Mouse (Mus musculus) embryonic fibroblast, embryonic 13.5 days (primary cell): ENCODE measurements around the gene Cdkl3.

Source experiments
- CTCF ChIP-seq: IDR thresholded peaks from 2 replicates; pipeline ENCODE4 v1.5.1; 2011; ENCODE audit warnings: mild to moderate bottlenecking, control low read depth, low read length, moderate library complexity, borderline replicate concordance; ENCODE audit not compliant: insufficient read depth
- POLR2A ChIP-seq: IDR thresholded peaks from 2 replicates; pipeline ENCODE4 v1.6.1; 2011; ENCODE audit warnings: low read depth, mild to moderate bottlenecking, control low read depth, low read length, moderate library complexity

DNA sequence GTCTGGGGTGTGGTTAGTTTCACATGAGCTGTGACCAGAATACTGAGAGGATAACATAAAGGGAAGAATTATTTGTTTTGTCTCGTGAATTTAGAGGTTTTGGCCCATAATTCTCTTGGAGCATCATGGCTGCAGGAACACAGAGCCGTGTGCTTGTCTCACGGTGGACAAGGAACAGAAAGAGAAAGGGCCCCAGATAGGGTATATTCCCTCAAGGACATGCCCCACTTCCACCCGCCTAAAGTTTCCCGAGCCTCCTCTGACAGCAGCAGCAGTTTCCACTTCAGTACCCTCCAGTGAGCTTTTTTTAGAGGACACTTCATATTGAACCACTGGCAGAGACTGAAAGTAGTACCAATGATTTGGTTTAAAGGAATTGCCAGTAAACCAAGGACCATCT, 7.5 kb downstream of the Cdkl3 start:
- no peak for TF ChIP-seq POLR2A
- TF ChIP-seq CTCF = no peak
